Mouse (Mus musculus) MEL (cell line): ENCODE data around the gene Kcnd3. TPM values are rescaled to one million over a fixed set of nuclear protein-coding genes. Genes with fewer than 3 reads are reported as not detected.

Experiments
- DNase-seq: peaks from one replicate; pipeline ENCODE4 v3.0.0; 2011; ENCODE audit warnings: low read depth, low spot score
- H3K27ac ChIP-seq: 2 replicates; pipeline ENCODE4 v1.5.1; 2012; ENCODE audit warnings: low read depth, mild to moderate bottlenecking, control low read depth, low read length, moderate library complexity; ENCODE audit not compliant: control insufficient read depth
- H3K27me3 ChIP-seq, 2 experiments: fragments of 150-350 bp in 1 of 2; sonication (generic) in 1 of 2; 2 replicates each; pipeline ENCODE4 v1.6.1; 2012; ENCODE audit warnings: low read length in 2 of 2, mild to moderate bottlenecking in 2 of 2, improper control_type of control experiment in 1 of 2, moderate library complexity in 1 of 2; ENCODE audit not compliant: insufficient read depth in 2 of 2, control insufficient read depth in 1 of 2
- H3K36me3 ChIP-seq, 2 experiments: 2 replicates each; pipeline ENCODE4 v1.6.1; 2012 to 2014; ENCODE audit warnings: low read length in 2 of 2, improper control_type of control experiment in 1 of 2, inconsistent platforms in 1 of 2, mild to moderate bottlenecking in 1 of 2; ENCODE audit not compliant: insufficient read depth in 2 of 2, control insufficient read depth in 1 of 2
- H3K4me1 ChIP-seq, 2 experiments: fragments of 150-350 bp in 1 of 2; sonication (generic) in 1 of 2; 2 replicates each; pipeline ENCODE4 v1.6.1; 2012; ENCODE audit warnings: low read length in 2 of 2, improper control_type of control experiment in 1 of 2, mild to moderate bottlenecking in 1 of 2; ENCODE audit not compliant: insufficient read depth in 2 of 2, control insufficient read depth in 1 of 2
- H3K4me3 ChIP-seq, 2 experiments: fragments of 150-350 bp in 1 of 2; sonication (generic) in 1 of 2; 2 replicates each; pipeline ENCODE4 v1.5.1; 2012; ENCODE audit warnings: low read depth in 2 of 2, low read length in 2 of 2, mild to moderate bottlenecking in 2 of 2, moderate library complexity in 2 of 2, control low read depth in 1 of 2, improper control_type of control experiment in 1 of 2; ENCODE audit not compliant: control insufficient read depth in 1 of 2, insufficient read depth in 1 of 2
- H3K79me2 ChIP-seq: 2 replicates; pipeline ENCODE4 v1.6.1; 2012; ENCODE audit warnings: mild to moderate bottlenecking, low read length, moderate library complexity; ENCODE audit not compliant: control insufficient read depth, poor library complexity, insufficient read depth
- H3K9ac ChIP-seq: 2 replicates; pipeline ENCODE4 v1.6.1; 2012; ENCODE audit warnings: low read depth, mild to moderate bottlenecking, control low read depth, low read length, moderate library complexity; ENCODE audit not compliant: control insufficient read depth, poor library complexity, severe bottlenecking
- H3K9me3 ChIP-seq: fragments of 150-350 bp; sonication (generic); replicated peaks from 2 replicates; pipeline ENCODE4 v1.6.1; 2012; ENCODE audit warnings: mild to moderate bottlenecking, low read length, improper control_type of control experiment, moderate library complexity; ENCODE audit not compliant: insufficient read depth
- BHLHE40 ChIP-seq: IDR thresholded peaks from 2 replicates; pipeline ENCODE4 v1.6.1; 2012; ENCODE audit warnings: low read depth, mild to moderate bottlenecking, inconsistent platforms, low read length, improper control_type of control experiment, borderline replicate concordance
- CHD1 ChIP-seq: IDR thresholded peaks from 2 replicates; pipeline ENCODE4 v1.6.1; 2012; ENCODE audit warnings: low read depth, mild to moderate bottlenecking, inconsistent platforms, low read length, improper control_type of control experiment
- CTCF ChIP-seq, 3 experiments: IDR thresholded peaks in 2 of 3; conservative IDR thresholded peaks in 1 of 3; 2 replicates each; pipeline ENCODE4 v1.5.1; 2011 to 2012; ENCODE audit warnings: low read length in 3 of 3, low read depth in 2 of 3, mild to moderate bottlenecking in 2 of 3, improper control_type of control experiment in 1 of 3, inconsistent platforms in 1 of 3, mixed read lengths in 1 of 3, moderate library complexity in 1 of 3; ENCODE audit not compliant: control insufficient read depth in 1 of 3, insufficient read depth in 1 of 3, poor library complexity in 1 of 3, severe bottlenecking in 1 of 3
- ELF1 ChIP-seq: IDR thresholded peaks from 2 replicates; pipeline ENCODE4 v1.6.1; 2014; ENCODE audit warnings: low read depth, mild to moderate bottlenecking, inconsistent platforms, low read length, improper control_type of control experiment, moderate library complexity
- KAT2A ChIP-seq: conservative IDR thresholded peaks from 2 replicates; pipeline ENCODE4 v1.6.1; 2012; ENCODE audit warnings: low read depth, low read length, improper control_type of control experiment, inconsistent platforms
- MAZ ChIP-seq: IDR thresholded peaks from 2 replicates; pipeline ENCODE4 v1.6.1; 2012; ENCODE audit warnings: low read depth, mild to moderate bottlenecking, inconsistent platforms, low read length, improper control_type of control experiment
- MEF2A ChIP-seq: IDR thresholded peaks from 2 replicates; pipeline ENCODE4 v1.6.1; 2014; ENCODE audit warnings: low read depth, mild to moderate bottlenecking, inconsistent platforms, low read length, improper control_type of control experiment; ENCODE audit not compliant: poor library complexity, insufficient replicate concordance, severe bottlenecking; ENCODE audit errors: extremely low read depth
- MYB ChIP-seq: IDR thresholded peaks from 2 replicates; pipeline ENCODE4 v1.6.1; 2011; ENCODE audit warnings: mild to moderate bottlenecking, low read depth, low read length, improper control_type of control experiment
- MYC ChIP-seq: IDR thresholded peaks from 2 replicates; pipeline ENCODE4 v1.6.1; 2011; ENCODE audit warnings: low read depth, mild to moderate bottlenecking, low read length, improper control_type of control experiment, moderate library complexity
- NELFE ChIP-seq: IDR thresholded peaks from 2 replicates; pipeline ENCODE4 v1.6.1; 2011; ENCODE audit warnings: low read depth, low read length, improper control_type of control experiment
- RAD21 ChIP-seq: IDR thresholded peaks from 2 replicates; pipeline ENCODE4 v1.6.1; 2011; ENCODE audit warnings: mild to moderate bottlenecking, low read depth, low read length, improper control_type of control experiment
- RCOR1 ChIP-seq: IDR thresholded peaks from 2 replicates; pipeline ENCODE4 v1.6.1; 2012; ENCODE audit warnings: low read depth, mild to moderate bottlenecking, inconsistent platforms, low read length, improper control_type of control experiment
- SMC3 ChIP-seq: IDR thresholded peaks from 2 replicates; pipeline ENCODE4 v1.6.1; 2011; ENCODE audit warnings: low read depth, low read length, improper control_type of control experiment
- TAL1 ChIP-seq: IDR thresholded peaks from 2 replicates; pipeline ENCODE4 v1.6.1; 2012; ENCODE audit warnings: mild to moderate bottlenecking, inconsistent platforms, low read length, moderate library complexity, mixed read lengths
- UBTF ChIP-seq: IDR thresholded peaks from 2 replicates; pipeline ENCODE4 v1.6.1; 2012; ENCODE audit warnings: low read depth, mild to moderate bottlenecking, inconsistent platforms, low read length, improper control_type of control experiment, moderate library complexity, borderline replicate concordance; ENCODE audit not compliant: insufficient read depth
- USF1 ChIP-seq: IDR thresholded peaks from 2 replicates; pipeline ENCODE4 v1.6.1; 2014; ENCODE audit warnings: low read depth, mild to moderate bottlenecking, inconsistent platforms, low read length, improper control_type of control experiment, moderate library complexity
- ZKSCAN1 ChIP-seq: IDR thresholded peaks from 2 replicates; pipeline ENCODE4 v1.6.1; 2012; ENCODE audit warnings: low read depth, mild to moderate bottlenecking, inconsistent platforms, low read length, improper control_type of control experiment, moderate library complexity
- polyA plus RNA-seq, 2 experiments: library from polyadenylated mRNA; stranded (reverse) in 1 of 2; unstranded in 1 of 2; fragments of >175 nt in 1 of 2; fragments of >200 nt in 1 of 2; gene quantifications; 2 replicates each; pipeline versions ENCODE4 v1.2.1 to v1.2.4; 2012; ENCODE audit warnings: low replicate concordance in 2 of 2, low read depth in 1 of 2; ENCODE audit not compliant: insufficient read length in 2 of 2, insufficient read depth in 1 of 2, missing spikeins in 1 of 2
- total RNA-seq: library from RNA; depleted of rRNA; stranded (reverse); fragments of 300-350 nt; gene quantifications from 2 replicates; pipeline ENCODE4 v1.2.3, GENCODE M21; 2012

Kcnd3 gene
- total and polyA plus RNA-seq, 3 experiments: 0.01 TPM; not detected in 2

- Histone ChIP-seq H3K27me3 (no peaks in the 10 kb centered on the region), H3K79me2 (no peaks in the 10 kb centered on the region), H3K27ac (no peak overlapping the region)
Observed at GRCm38 (mm10) chr3:105418441-105418840, 33.7 kb upstream of the Kcnd3 start.

GRCm38 (mm10) chr3:105422391-105422790 lies 29.7 kb upstream of the Kcnd3 start:
- no peaks in the 10 kb centered on the region for H3K27me3 ChIP-seq
- H3K27ac ChIP-seq: no peak overlapping the region
- DNase-seq: peak; percentile 2
- no peaks in the 10 kb centered on the region for H3K4me1 ChIP-seq
- H3K79me2 ChIP-seq: no peaks in the 10 kb centered on the region
- H3K4me3 ChIP-seq: no peak overlapping the region
- H3K36me3 ChIP-seq: no peaks in the 10 kb centered on the region
- H3K9me3 ChIP-seq: no peaks in the 10 kb centered on the region
- TF ChIP-seq MEF2A (no peak), CTCF (IDR thresholded peaks at IDR 0.05 in 2 of 3, conservative IDR thresholded peaks at IDR 0.05 in 1 of 3; ENCODE audit: control insufficient read depth in 1 of 3, insufficient read depth in 1 of 3, low read depth in 2 of 3, low read length in 3 of 3, poor library complexity in 1 of 3, severe bottlenecking in 1 of 3) (peak in 2 of 3 experiments; percentile 19 to 24; a peak in 2 of 6 replicates)
- H3K9ac ChIP-seq: no peak overlapping the region

More at GRCm38 (mm10) chr3:105418441-105418840, 33.7 kb upstream of the Kcnd3 start:
- Histone ChIP-seq H3K36me3 (no peaks in the 10 kb centered on the region), H3K9ac (no peak overlapping the region), H3K9me3 (no peaks in the 10 kb centered on the region), H3K4me3 (no peak overlapping the region), H3K4me1 (no peaks in the 10 kb centered on the region)
- TF ChIP-seq MYB (no peak), KAT2A (no peak), NELFE (no peak), MYC (no peak), BHLHE40 (no peak), TAL1 (no peak), USF1 (no peak), SMC3 (no peak), ELF1 (no peak), RCOR1 (no peak), UBTF (no peak), RAD21 (no peak), ZKSCAN1 (no peak), CHD1 (no peak), CTCF (IDR thresholded peaks at IDR 0.05 in 2 of 3, conservative IDR thresholded peaks at IDR 0.05 in 1 of 3; ENCODE audit: control insufficient read depth in 1 of 3, insufficient read depth in 1 of 3, low read depth in 2 of 3, low read length in 3 of 3, poor library complexity in 1 of 3, severe bottlenecking in 1 of 3) (no peak), MAZ (no peak), MEF2A (no peak)
- no peak for DNase-seq
